Mouse (Mus musculus) neural tube, embryonic 15.5 days (tissue): Measurements from ENCODE around the gene Brd3os. TPM values are rescaled to one million over a fixed set of nuclear protein-coding genes. Genes with fewer than 3 reads are reported as not detected.

Experiments used
- ATAC-seq: fragments of 200-750 bp; cut with Nextera tagmentation; 2 replicates; pipeline ENCODE4 v1.8.0; 2017; ENCODE audit warnings: mild to moderate bottlenecking, moderate TSS enrichment, moderate library complexity; ENCODE audit not compliant: low FRiP score
- H3K27ac ChIP-seq: fragments of 300-500 bp; sonication (generic); replicated peaks from 2 replicates; pipeline ENCODE4 v1.5.1; 2015; ENCODE audit warnings: mild to moderate bottlenecking, inconsistent platforms
- H3K27me3 ChIP-seq: fragments of 300-500 bp; sonication (generic); replicated peaks from 2 replicates; pipeline ENCODE4 v1.6.1; 2015; ENCODE audit warnings: inconsistent platforms
- H3K36me3 ChIP-seq: fragments of 300-500 bp; sonication (generic); 2 replicates; pipeline ENCODE4 v1.6.1; 2015; ENCODE audit warnings: inconsistent platforms
- H3K4me1 ChIP-seq: fragments of 300-500 bp; sonication (generic); 2 replicates; pipeline ENCODE4 v1.6.1; 2015; ENCODE audit warnings: inconsistent platforms
- H3K4me2 ChIP-seq: fragments of 300-500 bp; sonication (generic); 2 replicates; pipeline ENCODE4 v1.6.1; 2015; ENCODE audit warnings: inconsistent platforms, mild to moderate bottlenecking, moderate library complexity
- H3K4me3 ChIP-seq: fragments of 300-500 bp; sonication (generic); replicated peaks from 2 replicates; pipeline ENCODE4 v1.5.1; 2015; ENCODE audit warnings: mild to moderate bottlenecking, inconsistent platforms
- H3K9ac ChIP-seq: fragments of 300-500 bp; sonication (generic); replicated peaks from 2 replicates; pipeline ENCODE4 v1.6.1; 2015; ENCODE audit warnings: mild to moderate bottlenecking, inconsistent platforms
- H3K9me3 ChIP-seq: fragments of 300-500 bp; sonication (generic); replicated peaks from 2 replicates; pipeline ENCODE4 v1.6.1; 2016; ENCODE audit warnings: inconsistent platforms
- WGBS: fragments of 180-500 bp; shearing (Covaris S2); methylation state at CpG from one replicate; pipeline ENCODE4 v1.1.7; 2015; ENCODE audit warnings: mixed read lengths; 5-methylcytosine and 5-hydroxymethylcytosine counted together
- microRNA-seq: library from miRNA; unstranded; fragments of <30 nt; microRNA quantifications from one replicate; pipeline ENCODE4, GENCODE M21; 2017
- polyA plus RNA-seq: library from polyadenylated mRNA; unstranded; fragments of >200 nt; fragmentation: Nextera tagmentation; extraction: Ambion mirVana; gene quantifications from 2 replicates; pipeline ENCODE4 v1.2.1, GENCODE M21; 2015

Brd3os gene
- polyA plus RNA-seq, 1 experiment from 2014 or later: 45.0 TPM

- Histone ChIP-seq H3K36me3 (no peaks in the 10 kb centered on the region), H3K9me3 (no peaks in the 10 kb centered on the region), H3K4me1 (no peaks in the 10 kb centered on the region), H3K27me3 (no peaks in the 10 kb centered on the region), H3K4me2 (no peak overlapping the region), H3K4me3 (no peak overlapping the region), H3K27ac (no peak overlapping the region), H3K9ac (no peak overlapping the region)
- no peak for ATAC-seq
- 94% methylated on average over 3 of the region's 4 CpGs for WGBS
These were observed 45.4 kb downstream of the Brd3os start for GRCm38 (mm10) chr2:27487336-27488049.

GRCm38 (mm10) chr2:27488362-27488761, 46.2 kb downstream of the Brd3os start:
- Histone ChIP-seq H3K36me3 (no peaks in the 10 kb centered on the region), H3K27ac (no peak overlapping the region), H3K9ac (no peak overlapping the region), H3K27me3 (no peaks in the 10 kb centered on the region), H3K9me3 (no peaks in the 10 kb centered on the region), H3K4me3 (no peak overlapping the region), H3K4me2 (no peak overlapping the region), H3K4me1 (no peaks in the 10 kb centered on the region)
- ATAC-seq: no peak
- WGBS: 100% methylated on average over 1 of the region's 1 CpGs

- H3K4me2 ChIP-seq: no peak overlapping the region
- H3K27ac ChIP-seq: no peak overlapping the region
- 98% methylated on average over 2 of the region's 2 CpGs for WGBS
- H3K9ac ChIP-seq: no peak overlapping the region
- H3K9me3 ChIP-seq: no peaks in the 10 kb centered on the region
- H3K27me3 ChIP-seq: no peaks in the 10 kb centered on the region
- ATAC-seq: no peak
- no peaks in the 10 kb centered on the region for H3K36me3 ChIP-seq
- no peaks in the 10 kb centered on the region for H3K4me1 ChIP-seq
- H3K4me3 ChIP-seq: no peak overlapping the region
These were observed 48.8 kb downstream of the Brd3os start for GRCm38 (mm10) chr2:27490939-27491338.

Small RNAs within 50 kb of the gene (microRNA-seq; reads per million reads assigned to microRNA genes)
- gene Gm24049: not detected
- gene Mir7578: not detected

Other genes with a start within 250 kb of the Brd3os start
- 5.9 and 8.0 TPM in 2 replicates for gene Sardh, start 194.0 kb upstream of the Brd3os start, polyA plus RNA-seq
- 12.4 and 15.5 TPM in 2 replicates for gene Vav2, start 15.3 kb upstream of the Brd3os start, polyA plus RNA-seq
- gene Brd3, start 65.3 kb downstream of the Brd3os start, polyA plus RNA-seq: 98.6 and 99.7 TPM in 2 replicates
- 41.7 and 44.4 TPM in 2 replicates for gene Wdr5, start 72.8 kb downstream of the Brd3os start, polyA plus RNA-seq
- gene Rxra, start 234.1 kb downstream of the Brd3os start, polyA plus RNA-seq: 3.6 and 5.1 TPM in 2 replicates